Mouse (Mus musculus) MEL (cell line): ENCODE measurements around the gene Ap2b1. TPM values are rescaled to one million over a fixed set of nuclear protein-coding genes. Genes with fewer than 3 reads are reported as not detected.

Experiments used
- DNase-seq: peaks from one replicate; pipeline ENCODE4 v3.0.0; 2011; ENCODE audit warnings: low read depth, low spot score
- H3K27ac ChIP-seq: 2 replicates; pipeline ENCODE4 v1.5.1; 2012; ENCODE audit warnings: low read depth, mild to moderate bottlenecking, control low read depth, low read length, moderate library complexity; ENCODE audit not compliant: control insufficient read depth
- H3K27me3 ChIP-seq, 2 experiments: fragments of 150-350 bp in 1 of 2; sonication (generic) in 1 of 2; 2 replicates each; pipeline ENCODE4 v1.6.1; 2012; ENCODE audit warnings: low read length in 2 of 2, mild to moderate bottlenecking in 2 of 2, improper control_type of control experiment in 1 of 2, moderate library complexity in 1 of 2; ENCODE audit not compliant: insufficient read depth in 2 of 2, control insufficient read depth in 1 of 2
- H3K36me3 ChIP-seq, 2 experiments: 2 replicates each; pipeline ENCODE4 v1.6.1; 2012 to 2014; ENCODE audit warnings: low read length in 2 of 2, improper control_type of control experiment in 1 of 2, inconsistent platforms in 1 of 2, mild to moderate bottlenecking in 1 of 2; ENCODE audit not compliant: insufficient read depth in 2 of 2, control insufficient read depth in 1 of 2
- H3K4me1 ChIP-seq, 2 experiments: fragments of 150-350 bp in 1 of 2; sonication (generic) in 1 of 2; 2 replicates each; pipeline ENCODE4 v1.6.1; 2012; ENCODE audit warnings: low read length in 2 of 2, improper control_type of control experiment in 1 of 2, mild to moderate bottlenecking in 1 of 2; ENCODE audit not compliant: insufficient read depth in 2 of 2, control insufficient read depth in 1 of 2
- H3K4me3 ChIP-seq, 2 experiments: fragments of 150-350 bp in 1 of 2; sonication (generic) in 1 of 2; 2 replicates each; pipeline ENCODE4 v1.5.1; 2012; ENCODE audit warnings: low read depth in 2 of 2, low read length in 2 of 2, mild to moderate bottlenecking in 2 of 2, moderate library complexity in 2 of 2, control low read depth in 1 of 2, improper control_type of control experiment in 1 of 2; ENCODE audit not compliant: control insufficient read depth in 1 of 2, insufficient read depth in 1 of 2
- H3K79me2 ChIP-seq: 2 replicates; pipeline ENCODE4 v1.6.1; 2012; ENCODE audit warnings: mild to moderate bottlenecking, low read length, moderate library complexity; ENCODE audit not compliant: control insufficient read depth, poor library complexity, insufficient read depth
- H3K9ac ChIP-seq: 2 replicates; pipeline ENCODE4 v1.6.1; 2012; ENCODE audit warnings: low read depth, mild to moderate bottlenecking, control low read depth, low read length, moderate library complexity; ENCODE audit not compliant: control insufficient read depth, poor library complexity, severe bottlenecking
- H3K9me3 ChIP-seq: fragments of 150-350 bp; sonication (generic); replicated peaks from 2 replicates; pipeline ENCODE4 v1.6.1; 2012; ENCODE audit warnings: mild to moderate bottlenecking, low read length, improper control_type of control experiment, moderate library complexity; ENCODE audit not compliant: insufficient read depth
- BHLHE40 ChIP-seq: IDR thresholded peaks from 2 replicates; pipeline ENCODE4 v1.6.1; 2012; ENCODE audit warnings: low read depth, mild to moderate bottlenecking, inconsistent platforms, low read length, improper control_type of control experiment, borderline replicate concordance
- CHD1 ChIP-seq: IDR thresholded peaks from 2 replicates; pipeline ENCODE4 v1.6.1; 2012; ENCODE audit warnings: low read depth, mild to moderate bottlenecking, inconsistent platforms, low read length, improper control_type of control experiment
- CHD2 ChIP-seq: IDR thresholded peaks from 2 replicates; pipeline ENCODE4 v1.6.1; 2011; ENCODE audit warnings: low read length, improper control_type of control experiment
- E2F4 ChIP-seq: IDR thresholded peaks from 2 replicates; pipeline ENCODE4 v1.6.1; 2011; ENCODE audit warnings: low read depth, low read length, improper control_type of control experiment, borderline replicate concordance
- ELF1 ChIP-seq: IDR thresholded peaks from 2 replicates; pipeline ENCODE4 v1.6.1; 2014; ENCODE audit warnings: low read depth, mild to moderate bottlenecking, inconsistent platforms, low read length, improper control_type of control experiment, moderate library complexity
- ETS1 ChIP-seq: IDR thresholded peaks from 2 replicates; pipeline ENCODE4 v1.6.1; 2012; ENCODE audit warnings: low read depth, mild to moderate bottlenecking, inconsistent platforms, low read length, improper control_type of control experiment, moderate library complexity
- GATA1 ChIP-seq: IDR thresholded peaks from 2 replicates; pipeline ENCODE4 v1.6.1; 2011; ENCODE audit warnings: low read depth, low read length, improper control_type of control experiment
- KAT2A ChIP-seq: conservative IDR thresholded peaks from 2 replicates; pipeline ENCODE4 v1.6.1; 2012; ENCODE audit warnings: low read depth, low read length, improper control_type of control experiment, inconsistent platforms
- MAFK ChIP-seq: IDR thresholded peaks from 2 replicates; pipeline ENCODE4 v1.6.1; 2011; ENCODE audit warnings: low read depth, mild to moderate bottlenecking, low read length, improper control_type of control experiment, borderline replicate concordance
- MAZ ChIP-seq: IDR thresholded peaks from 2 replicates; pipeline ENCODE4 v1.6.1; 2012; ENCODE audit warnings: low read depth, mild to moderate bottlenecking, inconsistent platforms, low read length, improper control_type of control experiment
- MEF2A ChIP-seq: IDR thresholded peaks from 2 replicates; pipeline ENCODE4 v1.6.1; 2014; ENCODE audit warnings: low read depth, mild to moderate bottlenecking, inconsistent platforms, low read length, improper control_type of control experiment; ENCODE audit not compliant: poor library complexity, insufficient replicate concordance, severe bottlenecking; ENCODE audit errors: extremely low read depth
- MXI1 ChIP-seq: IDR thresholded peaks from 2 replicates; pipeline ENCODE4 v1.6.1; 2011; ENCODE audit warnings: mild to moderate bottlenecking, low read depth, low read length, improper control_type of control experiment
- MYB ChIP-seq: IDR thresholded peaks from 2 replicates; pipeline ENCODE4 v1.6.1; 2011; ENCODE audit warnings: mild to moderate bottlenecking, low read depth, low read length, improper control_type of control experiment
- MYC ChIP-seq: IDR thresholded peaks from 2 replicates; pipeline ENCODE4 v1.6.1; 2011; ENCODE audit warnings: low read depth, mild to moderate bottlenecking, low read length, improper control_type of control experiment, moderate library complexity
- NELFE ChIP-seq: IDR thresholded peaks from 2 replicates; pipeline ENCODE4 v1.6.1; 2011; ENCODE audit warnings: low read depth, low read length, improper control_type of control experiment
- NRF1 ChIP-seq: IDR thresholded peaks from 2 replicates; pipeline ENCODE4 v1.6.1; 2014; ENCODE audit warnings: low read depth, mild to moderate bottlenecking, inconsistent platforms, low read length, improper control_type of control experiment, moderate library complexity; ENCODE audit not compliant: poor library complexity, insufficient read depth, severe bottlenecking
- POLR2A ChIP-seq, 2 experiments: IDR thresholded peaks; 2 replicates each; pipeline ENCODE4 v1.6.1; 2011 to 2012; ENCODE audit warnings: low read length in 2 of 2, mild to moderate bottlenecking in 2 of 2, control low read depth in 1 of 2, improper control_type of control experiment in 1 of 2, low read depth in 1 of 2, moderate library complexity in 1 of 2; ENCODE audit not compliant: control insufficient read depth in 1 of 2, insufficient read depth in 1 of 2, poor library complexity in 1 of 2
- POLR2AphosphoS2 ChIP-seq: IDR thresholded peaks from 2 replicates; pipeline ENCODE4 v1.6.1; 2011; ENCODE audit warnings: low read length, improper control_type of control experiment
- RAD21 ChIP-seq: IDR thresholded peaks from 2 replicates; pipeline ENCODE4 v1.6.1; 2011; ENCODE audit warnings: mild to moderate bottlenecking, low read depth, low read length, improper control_type of control experiment
- RCOR1 ChIP-seq: IDR thresholded peaks from 2 replicates; pipeline ENCODE4 v1.6.1; 2012; ENCODE audit warnings: low read depth, mild to moderate bottlenecking, inconsistent platforms, low read length, improper control_type of control experiment
- SIN3A ChIP-seq: IDR thresholded peaks from 2 replicates; pipeline ENCODE4 v1.6.1; 2012; ENCODE audit warnings: low read length, improper control_type of control experiment, inconsistent platforms
- SMC3 ChIP-seq: IDR thresholded peaks from 2 replicates; pipeline ENCODE4 v1.6.1; 2011; ENCODE audit warnings: low read depth, low read length, improper control_type of control experiment
- TAL1 ChIP-seq: IDR thresholded peaks from 2 replicates; pipeline ENCODE4 v1.6.1; 2012; ENCODE audit warnings: mild to moderate bottlenecking, inconsistent platforms, low read length, moderate library complexity, mixed read lengths
- TBP ChIP-seq: IDR thresholded peaks from 2 replicates; pipeline ENCODE4 v1.8.0; 2011; ENCODE audit warnings: low read depth, low read length, improper control_type of control experiment
- USF1 ChIP-seq: IDR thresholded peaks from 2 replicates; pipeline ENCODE4 v1.6.1; 2014; ENCODE audit warnings: low read depth, mild to moderate bottlenecking, inconsistent platforms, low read length, improper control_type of control experiment, moderate library complexity
- ZC3H11A ChIP-seq: IDR thresholded peaks from 2 replicates; pipeline ENCODE4 v1.6.1; 2012; ENCODE audit warnings: low read depth, mild to moderate bottlenecking, inconsistent platforms, low read length, improper control_type of control experiment
- ZKSCAN1 ChIP-seq: IDR thresholded peaks from 2 replicates; pipeline ENCODE4 v1.6.1; 2012; ENCODE audit warnings: low read depth, mild to moderate bottlenecking, inconsistent platforms, low read length, improper control_type of control experiment, moderate library complexity
- ZMIZ1 ChIP-seq: IDR thresholded peaks from 2 replicates; pipeline ENCODE4 v1.6.1; 2012; ENCODE audit warnings: low read depth, mild to moderate bottlenecking, inconsistent platforms, low read length, improper control_type of control experiment, moderate library complexity
- ZNF384 ChIP-seq: IDR thresholded peaks from 2 replicates; pipeline ENCODE4 v1.6.1; 2012; ENCODE audit warnings: low read depth, mild to moderate bottlenecking, inconsistent platforms, low read length, improper control_type of control experiment
- polyA plus RNA-seq, 2 experiments: library from polyadenylated mRNA; stranded (reverse) in 1 of 2; unstranded in 1 of 2; fragments of >175 nt in 1 of 2; fragments of >200 nt in 1 of 2; gene quantifications; 2 replicates each; pipeline versions ENCODE4 v1.2.1 to v1.2.4; 2012; ENCODE audit warnings: low replicate concordance in 2 of 2, low read depth in 1 of 2; ENCODE audit not compliant: insufficient read length in 2 of 2, insufficient read depth in 1 of 2, missing spikeins in 1 of 2
- total RNA-seq: library from RNA; depleted of rRNA; stranded (reverse); fragments of 300-350 nt; gene quantifications from 2 replicates; pipeline ENCODE4 v1.2.3, GENCODE M21; 2012

Ap2b1 gene
- total and polyA plus RNA-seq, 3 experiments: 60.6 to 165 (median 68.9) TPM

DNA sequence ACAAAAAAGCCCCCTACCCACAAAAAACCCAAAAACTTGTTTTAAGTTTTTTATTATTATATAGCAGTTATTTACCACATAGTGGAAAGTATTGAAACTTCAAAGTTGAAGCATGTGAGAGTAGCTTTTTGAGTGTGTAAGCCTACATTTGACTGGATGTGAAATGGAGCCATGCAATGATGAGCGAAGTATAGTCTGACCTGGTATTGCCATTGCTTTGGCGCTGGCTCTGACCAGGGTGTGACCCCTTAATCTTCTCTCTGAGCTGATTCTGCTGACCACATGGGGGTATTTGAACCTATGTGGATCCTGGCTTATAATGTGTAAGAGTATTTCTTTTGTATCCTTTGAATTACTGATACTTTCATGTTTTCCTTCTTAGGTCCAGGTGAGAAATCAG, 4.7 kb upstream of the Ap2b1 start:
- Histone ChIP-seq H3K36me3 (peaks cover 15 to 57% of the 10 kb centered on the region in 2 experiments), H3K4me1 (peaks cover 10 to 19% of the 10 kb centered on the region in 2 experiments; a peak in 3 of 4 replicates), H3K27me3 (no peaks in the 10 kb centered on the region), H3K4me3 (no peak overlapping the region; a peak in 1 of 4 replicates), H3K9me3 (no peaks in the 10 kb centered on the region), H3K9ac (no peak overlapping the region), H3K27ac (no peak overlapping the region)
- DNase-seq: no peak
- peak; percentile 54; the same call in 1 of the 2 replicates for TF ChIP-seq POLR2AphosphoS2
- no peak for TF ChIP-seq NELFE
- TF ChIP-seq USF1: no peak
- TF ChIP-seq MAZ: no peak
- no peak for TF ChIP-seq CHD1
- TF ChIP-seq BHLHE40: no peak
- 0 out of 4 replicates have a peak, but pooled peaks of 1 of the 2 experiments have one; percentile 22 for TF ChIP-seq POLR2A (IDR thresholded peaks at IDR 0.05; ENCODE audit: control insufficient read depth in 1 of 2, insufficient read depth in 1 of 2, low read depth in 1 of 2, low read length in 2 of 2, poor library complexity in 1 of 2)
- no peak for TF ChIP-seq RCOR1
- no peak for TF ChIP-seq TBP
- no peak for TF ChIP-seq KAT2A
- TF ChIP-seq, all 39 proteins: peak for 2
- H3K79me2 ChIP-seq: peaks cover 41% of the 10 kb centered on the region

DNA sequence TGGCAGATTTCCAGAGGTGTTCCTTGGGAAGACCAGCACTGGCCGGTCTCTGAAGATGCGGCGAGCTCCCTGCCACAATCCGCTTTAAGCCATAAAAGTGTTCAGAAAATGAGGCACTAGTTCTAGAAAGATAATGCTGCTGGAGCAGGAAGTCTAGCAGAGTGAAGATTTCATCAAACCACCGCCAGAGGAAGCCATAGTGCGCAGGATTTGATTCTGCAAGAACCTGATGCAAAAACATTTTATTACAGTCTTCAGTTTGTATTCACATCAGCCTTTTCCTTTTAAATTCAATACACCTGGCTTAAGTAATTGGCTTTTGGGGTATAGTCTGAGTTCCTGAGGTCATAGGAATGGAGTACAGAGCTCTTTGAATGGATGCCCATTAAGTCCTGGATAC, 1.0 kb upstream of the Ap2b1 start:
- peaks cover 15 to 57% of the 10 kb centered on the region in 2 experiments for H3K36me3 ChIP-seq
- no peaks in the 10 kb centered on the region for H3K27me3 ChIP-seq
- peaks cover 31% of the 10 kb centered on the region for H3K79me2 ChIP-seq
- peak overlapping the region; percentile 62 to 85 for H3K4me3 ChIP-seq
- no peaks in the 10 kb centered on the region for H3K9me3 ChIP-seq
- peak overlapping the region; percentile 94 for H3K9ac ChIP-seq
- peaks cover 6 to 18% of the 10 kb centered on the region in 2 experiments; a peak in 3 of 4 replicates for H3K4me1 ChIP-seq
- peak; percentile 86 for DNase-seq
- H3K27ac ChIP-seq: peak overlapping the region; percentile 91
- no peak for TF ChIP-seq MAZ
- TF ChIP-seq MEF2A: no peak
- TF ChIP-seq TAL1: no peak
- TF ChIP-seq POLR2A (IDR thresholded peaks at IDR 0.05; ENCODE audit: control insufficient read depth in 1 of 2, insufficient read depth in 1 of 2, low read depth in 1 of 2, low read length in 2 of 2, poor library complexity in 1 of 2): peak in 1 of 2 experiments; percentile 27; a peak in 2 of 4 replicates
- no peak for TF ChIP-seq BHLHE40
- no peak; the same call in none of the 2 replicates for TF ChIP-seq POLR2AphosphoS2
- peak; percentile 41; the same call in 1 of the 2 replicates for TF ChIP-seq MYC
- no peak for TF ChIP-seq ZNF384
- peak; percentile 47 for TF ChIP-seq MXI1
- TF ChIP-seq USF1: no peak
- peak; percentile 4; the same call in 1 of the 2 replicates for TF ChIP-seq SMC3
- TF ChIP-seq NRF1: no peak
- TF ChIP-seq RAD21: peak; percentile 2
- no peak for TF ChIP-seq MYB
- TF ChIP-seq SIN3A: peak; percentile 63; the same call in 1 of the 2 replicates
- peak; percentile 63; the same call in 1 of the 2 replicates for TF ChIP-seq GATA1
- peak; percentile 53 for TF ChIP-seq RCOR1
- TF ChIP-seq MAFK: no peak
- TF ChIP-seq ZKSCAN1: no peak; the same call in 1 of the 2 replicates
- TF ChIP-seq ELF1: peak; percentile 70; the same call in 1 of the 2 replicates
- TF ChIP-seq CHD2: no peak
- 0 out of 2 replicates have a peak, but pooled peaks have one; percentile 21 for TF ChIP-seq ETS1
- no peak for TF ChIP-seq NELFE
- no peak for TF ChIP-seq KAT2A
- no peak for TF ChIP-seq ZMIZ1
- TF ChIP-seq TBP: peak; percentile 47; the same call in 1 of the 2 replicates
- TF ChIP-seq E2F4: 0 out of 2 replicates have a peak, but pooled peaks have one; percentile 25
- TF ChIP-seq ZC3H11A: peak; percentile 39; the same call in 1 of the 2 replicates
